Mouse (Mus musculus) G1E (cell line): ENCODE results near the gene Kcnc3.

ENCODE experiments used
- CTCF ChIP-seq: IDR thresholded peaks from 2 replicates; pipeline ENCODE4 v1.5.1; 2012; ENCODE audit warnings: low read depth, low read length, inconsistent platforms, mixed read lengths
- GATA2 ChIP-seq: IDR thresholded peaks from 2 replicates; pipeline ENCODE4 v1.6.1; 2012; ENCODE audit warnings: low read depth, low read length, inconsistent platforms, borderline replicate concordance
- TAL1 ChIP-seq: conservative IDR thresholded peaks from 2 replicates; pipeline ENCODE4 v1.6.1; 2012; ENCODE audit warnings: low read depth, low read length, inconsistent platforms, mixed read lengths

GRCm38 (mm10) chr7:44593051-44593450, 2.6 kb downstream of the Kcnc3 start:
- TF ChIP-seq CTCF, result no peak
- no peak for TF ChIP-seq TAL1
- TF ChIP-seq GATA2, result no peak
